Mouse (Mus musculus) MEL (cell line): ENCODE results near the gene Slc39a11.

Source experiments
- CTCF ChIP-seq, 3 experiments: IDR thresholded peaks in 2 of 3; conservative IDR thresholded peaks in 1 of 3; 2 replicates each; pipeline ENCODE4 v1.5.1; 2011 to 2012; ENCODE audit warnings: low read length in 3 of 3, low read depth in 2 of 3, mild to moderate bottlenecking in 2 of 3, improper control_type of control experiment in 1 of 3, inconsistent platforms in 1 of 3, mixed read lengths in 1 of 3, moderate library complexity in 1 of 3; ENCODE audit not compliant: control insufficient read depth in 1 of 3, insufficient read depth in 1 of 3, poor library complexity in 1 of 3, severe bottlenecking in 1 of 3
- E2F4 ChIP-seq: IDR thresholded peaks from 2 replicates; pipeline ENCODE4 v1.6.1; 2011; ENCODE audit warnings: low read depth, low read length, improper control_type of control experiment, borderline replicate concordance
- ELF1 ChIP-seq: IDR thresholded peaks from 2 replicates; pipeline ENCODE4 v1.6.1; 2014; ENCODE audit warnings: low read depth, mild to moderate bottlenecking, inconsistent platforms, low read length, improper control_type of control experiment, moderate library complexity
- EP300 ChIP-seq, 2 experiments: IDR thresholded peaks; 2 replicates each; pipeline ENCODE4 v1.6.1; 2011; ENCODE audit warnings: improper control_type of control experiment in 2 of 2, low read length in 2 of 2, low read depth in 1 of 2, mild to moderate bottlenecking in 1 of 2
- GATA1 ChIP-seq: IDR thresholded peaks from 2 replicates; pipeline ENCODE4 v1.6.1; 2011; ENCODE audit warnings: low read depth, low read length, improper control_type of control experiment
- HCFC1 ChIP-seq: IDR thresholded peaks from 2 replicates; pipeline ENCODE4 v1.6.1; 2012; ENCODE audit warnings: low read depth, mild to moderate bottlenecking, inconsistent platforms, low read length, improper control_type of control experiment, moderate library complexity
- NRF1 ChIP-seq: IDR thresholded peaks from 2 replicates; pipeline ENCODE4 v1.6.1; 2014; ENCODE audit warnings: low read depth, mild to moderate bottlenecking, inconsistent platforms, low read length, improper control_type of control experiment, moderate library complexity; ENCODE audit not compliant: poor library complexity, insufficient read depth, severe bottlenecking
- POLR2A ChIP-seq, 2 experiments: IDR thresholded peaks; 2 replicates each; pipeline ENCODE4 v1.6.1; 2011 to 2012; ENCODE audit warnings: low read length in 2 of 2, mild to moderate bottlenecking in 2 of 2, control low read depth in 1 of 2, improper control_type of control experiment in 1 of 2, low read depth in 1 of 2, moderate library complexity in 1 of 2; ENCODE audit not compliant: control insufficient read depth in 1 of 2, insufficient read depth in 1 of 2, poor library complexity in 1 of 2
- POLR2AphosphoS5 ChIP-seq: IDR thresholded peaks from 2 replicates; pipeline ENCODE4 v1.6.1; 2012; ENCODE audit warnings: low read depth, borderline replicate concordance, mild to moderate bottlenecking, inconsistent platforms, low read length, moderate library complexity, mixed read lengths
- SMC3 ChIP-seq: IDR thresholded peaks from 2 replicates; pipeline ENCODE4 v1.6.1; 2011; ENCODE audit warnings: low read depth, low read length, improper control_type of control experiment
- TAL1 ChIP-seq: IDR thresholded peaks from 2 replicates; pipeline ENCODE4 v1.6.1; 2012; ENCODE audit warnings: mild to moderate bottlenecking, inconsistent platforms, low read length, moderate library complexity, mixed read lengths
- TCF12 ChIP-seq: IDR thresholded peaks from 2 replicates; pipeline ENCODE4 v1.6.1; 2014; ENCODE audit warnings: low read depth, mild to moderate bottlenecking, inconsistent platforms, low read length, improper control_type of control experiment, moderate library complexity
- USF2 ChIP-seq, 2 experiments: IDR thresholded peaks; 2 replicates each; pipeline ENCODE4 v1.6.1; 2011 to 2012; ENCODE audit warnings: improper control_type of control experiment in 2 of 2, low read length in 2 of 2, borderline replicate concordance in 1 of 2, inconsistent platforms in 1 of 2, low read depth in 1 of 2, mild to moderate bottlenecking in 1 of 2; ENCODE audit not compliant: insufficient read depth in 1 of 2
- ZC3H11A ChIP-seq: IDR thresholded peaks from 2 replicates; pipeline ENCODE4 v1.6.1; 2012; ENCODE audit warnings: low read depth, mild to moderate bottlenecking, inconsistent platforms, low read length, improper control_type of control experiment

GRCm38 (mm10) chr11:113611112-113611646 lies 38.7 kb downstream of the Slc39a11 start:
- TF ChIP-seq CTCF (IDR thresholded peaks at IDR 0.05 in 2 of 3, conservative IDR thresholded peaks at IDR 0.05 in 1 of 3; ENCODE audit: control insufficient read depth in 1 of 3, insufficient read depth in 1 of 3, low read depth in 2 of 3, low read length in 3 of 3, poor library complexity in 1 of 3, severe bottlenecking in 1 of 3) (no peak), HCFC1 (no peak), POLR2A (IDR thresholded peaks at IDR 0.05; ENCODE audit: control insufficient read depth in 1 of 2, insufficient read depth in 1 of 2, low read depth in 1 of 2, low read length in 2 of 2, poor library complexity in 1 of 2) (no peak), E2F4 (no peak), ZC3H11A (no peak), ELF1 (no peak), GATA1 (no peak), POLR2AphosphoS5 (no peak), EP300 (IDR thresholded peaks at IDR 0.05; ENCODE audit: low read depth in 1 of 2, low read length in 2 of 2) (no peak), TAL1 (no peak), USF2 (IDR thresholded peaks at IDR 0.05; ENCODE audit: borderline replicate concordance in 1 of 2, insufficient read depth in 1 of 2, low read depth in 1 of 2, low read length in 2 of 2) (no peak), SMC3 (no peak), NRF1 (no peak), TCF12 (no peak)
